Mouse (Mus musculus) embryonic fibroblast, embryonic 13.5 days (primary cell): ENCODE measurements at regions not wholly inside any gene's neighbourhood (a gene's known extent, or its start where the extent isn't known, plus 50 kb on each side); places are given as distances from the start of the nearest gene placed in this dataset.

Experiments used
- CTCF ChIP-seq: IDR thresholded peaks from 2 replicates; pipeline ENCODE4 v1.5.1; 2011; ENCODE audit warnings: mild to moderate bottlenecking, control low read depth, low read length, moderate library complexity, borderline replicate concordance; ENCODE audit not compliant: insufficient read depth
- POLR2A ChIP-seq: IDR thresholded peaks from 2 replicates; pipeline ENCODE4 v1.6.1; 2011; ENCODE audit warnings: low read depth, mild to moderate bottlenecking, control low read depth, low read length, moderate library complexity

- no peak for TF ChIP-seq CTCF
- TF ChIP-seq POLR2A = no peak
Observed at GRCm38 (mm10) chr6:99819255-99819929, 93.2 kb upstream of the Prok2 start.
